Comparison of ENCODE assay signal across 25 mouse cellular contexts in genomic region chr8:124973221-124973620, GRCm38 (mm10). TPM values are rescaled to one million over a fixed set of nuclear protein-coding genes. Genes with fewer than 3 reads are reported as not detected.
DNase-seq lines count a peak whose midpoint lies in the region; ATAC-seq and TF ChIP-seq lines count a peak whose summit lies in the region.
"Had no signal": no experiment of that assay in that cellular context is flagged by ENCODE, and none has a peak within 500 bp of the region (broad histone marks: within the 10 kb centered on the region; RNA-seq: fewer than 3 reads in every experiment).

No protein-coding gene starts in this region.

- no peaks in the 10 kb centered on the region for H3K36me3 ChIP-seq in kidney, embryonic 15.5 days
- H3K36me3 ChIP-seq in kidney, embryonic 16.5 days (ENCODE audit: insufficient read depth, low read length), result no peaks in the 10 kb centered on the region
- no peaks in the 10 kb centered on the region for H3K36me3 ChIP-seq in liver, adult 2 months (ENCODE audit: control insufficient read depth, insufficient read depth, low read length)
- no peaks in the 10 kb centered on the region for H3K36me3 ChIP-seq in liver, embryonic 11.5 days (ENCODE audit: control insufficient read depth, insufficient read depth, low read length)
- H3K36me3 ChIP-seq: embryonic facial prominence, embryonic 12.5 days; embryonic facial prominence, embryonic 15.5 days; heart, embryonic 12.5 days; heart, embryonic 15.5 days; hindbrain, embryonic 10.5 days; hindbrain, embryonic 13.5 days had no signal

- H3K4me2 ChIP-seq in kidney, embryonic 15.5 days, result no peak overlapping the region
- no peak overlapping the region for H3K4me2 ChIP-seq in kidney, embryonic 16.5 days (replicated peaks; ENCODE audit: low read depth, low read length)
- H3K4me2 ChIP-seq in liver, embryonic 11.5 days, result no peak overlapping the region
- H3K4me2 ChIP-seq: embryonic facial prominence, embryonic 12.5 days; embryonic facial prominence, embryonic 15.5 days; heart, embryonic 12.5 days; heart, embryonic 15.5 days; hindbrain, embryonic 13.5 days had no signal

- 73% methylated on average over 8 of the region's 8 CpGs for WGBS in kidney, embryonic 15.5 days
- 73% methylated on average over 8 of the region's 8 CpGs for WGBS in kidney, embryonic 16.5 days
- WGBS in liver, adult 2 months, result 43% methylated on average over 8 of the region's 8 CpGs
- 66% methylated on average over 8 of the region's 8 CpGs for WGBS in liver, embryonic 11.5 days

- H3K79me2 ChIP-seq in liver, adult 2 months (ENCODE audit: control insufficient read depth, insufficient read depth, low read length), result no peaks in the 10 kb centered on the region

- H3K9ac ChIP-seq in kidney, embryonic 15.5 days, result no peak overlapping the region
- no peak overlapping the region for H3K9ac ChIP-seq in kidney, embryonic 16.5 days (replicated peaks; ENCODE audit: low read length)
- no peak overlapping the region for H3K9ac ChIP-seq in liver, adult 2 months (ENCODE audit: low read depth, low read length)
- H3K9ac ChIP-seq in liver, embryonic 11.5 days (ENCODE audit: low read depth, low read length), result no peak overlapping the region
- H3K9ac ChIP-seq: embryonic facial prominence, embryonic 12.5 days; embryonic facial prominence, embryonic 15.5 days; forebrain, postnatal 0 days; heart, embryonic 12.5 days; heart, embryonic 15.5 days; hindbrain, embryonic 13.5 days had no signal

- no peaks in the 10 kb centered on the region for H3K27me3 ChIP-seq in kidney, embryonic 15.5 days
- H3K27me3 ChIP-seq in kidney, embryonic 16.5 days (ENCODE audit: insufficient read depth, low read length), result no peaks in the 10 kb centered on the region
- H3K27me3 ChIP-seq in liver, adult 2 months (ENCODE audit: control insufficient read depth, insufficient read depth, low read length), result no peaks in the 10 kb centered on the region
- no peaks in the 10 kb centered on the region for H3K27me3 ChIP-seq in liver, embryonic 11.5 days (replicated peaks; ENCODE audit: control insufficient read depth, insufficient read depth, low read length)
- H3K27me3 ChIP-seq: embryonic facial prominence, embryonic 12.5 days; embryonic facial prominence, embryonic 15.5 days; heart, embryonic 15.5 days; hindbrain, embryonic 13.5 days had no signal

- peaks cover 4% of the 10 kb centered on the region; the same call in 1 of the 2 replicates for H3K9me3 ChIP-seq in kidney, embryonic 15.5 days (replicated peaks)
- no peaks in the 10 kb centered on the region for H3K9me3 ChIP-seq in kidney, embryonic 16.5 days (ENCODE audit: low read length)
- H3K9me3 ChIP-seq in liver, embryonic 11.5 days (ENCODE audit: control insufficient read depth, low read length), result no peaks in the 10 kb centered on the region; the same call in 1 of the 2 replicates
- H3K9me3 ChIP-seq: embryonic facial prominence, embryonic 12.5 days; embryonic facial prominence, embryonic 15.5 days; heart, embryonic 15.5 days; hindbrain, embryonic 10.5 days had no signal

- no peak overlapping the region for H3K4me3 ChIP-seq in kidney, embryonic 15.5 days (replicated peaks)
- H3K4me3 ChIP-seq in kidney, embryonic 16.5 days (ENCODE audit: low read length), result no peak overlapping the region
- no peak overlapping the region for H3K4me3 ChIP-seq in liver, adult 2 months (ENCODE audit: insufficient read depth, low read depth, low read length)
- H3K4me3 ChIP-seq in liver, embryonic 11.5 days (ENCODE audit: low read depth, low read length), result no peak overlapping the region
- H3K4me3 ChIP-seq: embryonic facial prominence, embryonic 12.5 days; embryonic facial prominence, embryonic 15.5 days; gastrocnemius, adult 2 months; heart, embryonic 12.5 days; heart, embryonic 15.5 days; hindbrain, embryonic 10.5 days; hindbrain, embryonic 13.5 days had no signal

- TF ChIP-seq CTCF in liver, adult 2 months (IDR thresholded peaks at IDR 0.05; ENCODE audit: low read depth, low read length), result no peak

- no peak overlapping the region for H3K27ac ChIP-seq in kidney, embryonic 15.5 days
- H3K27ac ChIP-seq in kidney, embryonic 16.5 days (ENCODE audit: low read length), result no peak overlapping the region
- H3K27ac ChIP-seq in liver, adult 2 months (replicated peaks; ENCODE audit: insufficient read depth, low read depth, low read length), result no peak overlapping the region
- no peak overlapping the region for H3K27ac ChIP-seq in liver, embryonic 11.5 days (ENCODE audit: low read depth, low read length)
- H3K27ac ChIP-seq: embryonic facial prominence, embryonic 12.5 days; embryonic facial prominence, embryonic 15.5 days; gastrocnemius, adult 2 months; heart, embryonic 15.5 days; hindbrain, embryonic 10.5 days; hindbrain, embryonic 13.5 days had no signal

- peak; percentile 18 for DNase-seq in kidney, adult 11 months
- peak; percentile 33 for DNase-seq in kidney, adult 9 months
- DNase-seq in liver, adult 2 months (ENCODE audit: extremely low read depth, low read depth, low spot score), result peak; percentile 81
- DNase-seq in liver, embryonic 11.5 days (ENCODE audit: low spot score), result no peak
- no peak for DNase-seq in adrenal gland, postnatal 10 days
- DNase-seq: adrenal gland, postnatal 14 days; cerebellum, adult 11 months; cerebellum, adult 2 months; cerebellum, adult 9-11 months; cerebellum, postnatal 25 days; forebrain, postnatal 0 days; gastrocnemius, adult 2 months; gastrocnemius, postnatal 25 days; heart, adult 18-20 months; heart, postnatal 10 days; heart, postnatal 36 days had no signal

- peaks cover 11% of the 10 kb centered on the region; the same call in 1 of the 2 replicates for H3K4me1 ChIP-seq in kidney, embryonic 15.5 days
- peaks cover 8% of the 10 kb centered on the region; the same call in 1 of the 2 replicates for H3K4me1 ChIP-seq in kidney, embryonic 16.5 days (ENCODE audit: insufficient read depth, low read length)
- no peaks in the 10 kb centered on the region; the same call in 1 of the 2 replicates for H3K4me1 ChIP-seq in liver, adult 2 months (ENCODE audit: control insufficient read depth, insufficient read depth, low read length)
- no peaks in the 10 kb centered on the region for H3K4me1 ChIP-seq in liver, embryonic 11.5 days (replicated peaks; ENCODE audit: control insufficient read depth, insufficient read depth, low read length)
- H3K4me1 ChIP-seq: embryonic facial prominence, embryonic 12.5 days; embryonic facial prominence, embryonic 15.5 days; heart, embryonic 15.5 days; hindbrain, embryonic 10.5 days; hindbrain, embryonic 13.5 days had no signal

- no peak for ATAC-seq in kidney, embryonic 15.5 days (replicated peaks; ENCODE audit: low FRiP score)
- no peak for ATAC-seq in kidney, embryonic 16.5 days (ENCODE audit: low FRiP score, low TSS enrichment)
- ATAC-seq in liver, embryonic 11.5 days (replicated peaks; ENCODE audit: low FRiP score), result no peak
- ATAC-seq: forebrain, embryonic 14.5 days; forebrain, postnatal 0 days had no signal

- TF ChIP-seq POLR2A in liver, adult 2 months (IDR thresholded peaks at IDR 0.05; ENCODE audit: extremely low read depth, insufficient read depth, low read length), result no peak

RNA-seq across cellular contexts. Expression of gene Egln1, which starts 24.1 kb away (rescaled TPM):
- 10.9 and 11.1 TPM in 2 replicates for polyA plus RNA-seq in kidney, embryonic 15.5 days (2015; fragmentation: Nextera tagmentation; extraction: Ambion mirVana)
- polyA plus RNA-seq in kidney, embryonic 16.5 days (2015; fragmentation: Nextera tagmentation; extraction: Ambion mirVana), result 9.0 and 10.3 TPM in 2 replicates
- 11.2 and 13.8 TPM in 2 replicates for total RNA-seq in liver, adult 2 months (2014; rRNA removed)
- polyA plus RNA-seq in liver, adult 2 months (2012; rRNA removed), result 12.1 and 17.0 TPM in 2 replicates
- polyA plus RNA-seq in liver, embryonic 11.5 days (2014; fragmentation: Nextera tagmentation; extraction: Ambion mirVana), result 8.4 and 10.0 TPM in 2 replicates
- total RNA-seq in adrenal gland, postnatal 10 days (2021), result 10 to 100 TPM; 66.9 to 73.0 TPM

RNA-seq across cellular contexts. Expression of gene Tsnax, which starts 39.6 kb away (rescaled TPM):
- polyA plus RNA-seq in kidney, embryonic 15.5 days (2015; fragmentation: Nextera tagmentation; extraction: Ambion mirVana), result 118 and 119 TPM in 2 replicates
- 123 and 129 TPM in 2 replicates for polyA plus RNA-seq in kidney, embryonic 16.5 days (2015; fragmentation: Nextera tagmentation; extraction: Ambion mirVana)
- total RNA-seq in liver, adult 2 months (2014; rRNA removed), result 21.6 and 23.0 TPM in 2 replicates
- 17.1 and 17.9 TPM in 2 replicates for polyA plus RNA-seq in liver, adult 2 months (2012; rRNA removed)
- polyA plus RNA-seq in liver, embryonic 11.5 days (2014; fragmentation: Nextera tagmentation; extraction: Ambion mirVana), result 113 and 115 TPM in 2 replicates
- 10 to 100 TPM; 71.1 to 80.4 TPM for total RNA-seq in adrenal gland, postnatal 10 days (2021)

Comparison
In these comparisons a context has a peak if more than half of its experiments do, and no peak if none do; other contexts are left out.
1. DNase-seq: peak in kidney, adult 11 months (single experiment), kidney, adult 9 months (single experiment) and liver, adult 2 months (single experiment); none in liver, embryonic 11.5 days (single experiment) and adrenal gland, postnatal 10 days (single experiment).